In the genomic region with DNA sequence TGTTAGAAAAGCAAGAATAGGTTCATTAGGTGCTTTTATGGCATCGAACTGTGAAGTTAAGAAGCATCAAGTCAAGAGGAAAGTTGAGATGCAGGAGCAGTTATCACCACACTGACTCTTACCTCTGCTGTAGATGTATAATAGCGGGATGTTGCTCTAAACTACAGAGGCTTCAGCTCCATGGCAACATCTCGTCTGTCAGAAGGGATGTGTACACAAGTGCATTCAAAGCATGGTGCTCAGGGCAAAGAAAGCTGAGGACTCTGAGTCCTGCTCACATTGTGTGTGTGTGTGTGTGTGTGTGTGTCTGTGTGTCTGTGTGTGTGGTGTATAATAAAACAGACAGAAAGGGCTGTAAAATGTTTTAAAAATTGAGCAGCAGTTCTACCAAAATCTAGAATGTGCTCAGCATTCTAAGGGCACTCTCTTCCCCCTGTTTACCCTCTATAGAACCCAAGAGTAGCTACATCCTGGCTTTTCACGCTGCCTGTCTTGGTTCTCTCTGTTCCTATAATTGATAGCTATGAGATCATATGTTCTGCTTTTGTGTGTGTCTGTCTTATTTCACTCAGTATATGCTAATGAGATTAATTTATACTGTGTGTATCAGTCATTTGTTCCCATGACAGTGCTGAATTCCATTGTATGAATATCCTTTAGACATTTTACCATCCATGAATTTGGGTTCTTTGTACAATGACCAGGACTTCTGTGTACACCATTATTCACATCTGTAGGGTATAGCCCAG, we compare ENCODE assay signal across 20 mouse cellular contexts. TPM values are rescaled to one million over a fixed set of nuclear protein-coding genes. Genes with fewer than 3 reads are reported as not detected.
DNase-seq lines count a peak whose midpoint lies in the region; ATAC-seq and TF ChIP-seq lines count a peak whose summit lies in the region.
"Had no signal": no experiment of that assay in that cellular context is flagged by ENCODE, and none has a peak within 500 bp of the region (broad histone marks: within the 10 kb centered on the region; RNA-seq: fewer than 3 reads in every experiment).

No protein-coding gene starts in this region.

- 0 out of 2 replicates have a peak, but pooled peaks cover 5% of the 10 kb centered on the region for H3K4me1 ChIP-seq in neural tube, embryonic 12.5 days
- peaks cover 6% of the 10 kb centered on the region; the same call in 1 of the 2 replicates for H3K4me1 ChIP-seq in midbrain, embryonic 14.5 days (ENCODE audit: control insufficient read depth, insufficient read depth, low read length)
- H3K4me1 ChIP-seq in embryonic facial prominence, embryonic 10.5 days, result no peaks in the 10 kb centered on the region
- H3K4me1 ChIP-seq: embryonic facial prominence, embryonic 13.5 days; limb, embryonic 13.5 days; liver, embryonic 15.5 days had no signal

- ATAC-seq in neural tube, embryonic 12.5 days (ENCODE audit: low FRiP score, low read depth), result peak; percentile 72; the same call in 1 of the 2 replicates
- ATAC-seq in midbrain, embryonic 14.5 days (ENCODE audit: low FRiP score, low TSS enrichment), result no peak
- ATAC-seq: lung, postnatal 0 days; Patski had no signal

- H3K9ac ChIP-seq in neural tube, embryonic 12.5 days, result no peak overlapping the region
- no peak overlapping the region for H3K9ac ChIP-seq in midbrain, embryonic 14.5 days (replicated peaks; ENCODE audit: low read length)
- H3K9ac ChIP-seq: embryonic facial prominence, embryonic 13.5 days; limb, embryonic 13.5 days; liver, embryonic 15.5 days had no signal

- intact Hi-C loops in gastrocnemius, adult 2 months (cut with DNase I), result no loop called here

- DNase-seq in gastrocnemius, adult 2 months, result no peak
- no peak for DNase-seq in gastrocnemius, adult 8-10 months (ENCODE audit: low spot score in 2 of 2)
- no peak for DNase-seq in neural tube, embryonic 10.5 days (ENCODE audit: extremely low spot score, low spot score)
- DNase-seq in midbrain, embryonic 14.5 days, result peak; percentile 45
- DNase-seq in embryonic facial prominence, embryonic 10.5 days (ENCODE audit: low spot score), result no peak
- no peak for DNase-seq in spleen, postnatal 14 days (ENCODE audit: low spot score in 2 of 2)
- DNase-seq: adrenal gland, postnatal 25 days; B cell, adult 2 months; cerebellum, adult 8-10 months; gastrocnemius, postnatal 10 days; heart, adult 2 months; kidney, adult 9 months; kidney, postnatal 36 days; thymus, postnatal 36 days had no signal

- no peaks in the 10 kb centered on the region for H3K36me3 ChIP-seq in neural tube, embryonic 12.5 days
- H3K36me3 ChIP-seq in midbrain, embryonic 14.5 days (ENCODE audit: control insufficient read depth, insufficient read depth, low read length), result no peaks in the 10 kb centered on the region
- no peaks in the 10 kb centered on the region for H3K36me3 ChIP-seq in embryonic facial prominence, embryonic 10.5 days (replicated peaks)
- H3K36me3 ChIP-seq: embryonic facial prominence, embryonic 13.5 days; limb, embryonic 13.5 days; liver, embryonic 15.5 days had no signal

- no peak overlapping the region for H3K4me2 ChIP-seq in neural tube, embryonic 12.5 days (replicated peaks)
- H3K4me2 ChIP-seq in midbrain, embryonic 14.5 days (ENCODE audit: low read length), result no peak overlapping the region
- H3K4me2 ChIP-seq: embryonic facial prominence, embryonic 13.5 days; limb, embryonic 13.5 days; liver, embryonic 15.5 days had no signal

- no peak overlapping the region for H3K4me3 ChIP-seq in gastrocnemius, adult 2 months
- no peak overlapping the region for H3K4me3 ChIP-seq in neural tube, embryonic 12.5 days
- no peak overlapping the region for H3K4me3 ChIP-seq in midbrain, embryonic 14.5 days (replicated peaks; ENCODE audit: low read depth, low read length)
- H3K4me3 ChIP-seq in embryonic facial prominence, embryonic 10.5 days, result no peak overlapping the region
- H3K4me3 ChIP-seq: embryonic facial prominence, embryonic 13.5 days; heart, adult 2 months; limb, embryonic 13.5 days; liver, embryonic 15.5 days had no signal

- H3K27ac ChIP-seq in gastrocnemius, adult 2 months, result peak overlapping the region; percentile 28; the same call in 1 of the 2 replicates
- H3K27ac ChIP-seq in neural tube, embryonic 12.5 days, result no peak overlapping the region
- H3K27ac ChIP-seq in midbrain, embryonic 14.5 days (replicated peaks; ENCODE audit: low read depth, low read length), result no peak overlapping the region
- no peak overlapping the region for H3K27ac ChIP-seq in embryonic facial prominence, embryonic 10.5 days (replicated peaks)
- H3K27ac ChIP-seq: embryonic facial prominence, embryonic 13.5 days; heart, adult 2 months; limb, embryonic 13.5 days; liver, embryonic 15.5 days had no signal

- no peaks in the 10 kb centered on the region for H3K27me3 ChIP-seq in neural tube, embryonic 12.5 days (replicated peaks)
- H3K27me3 ChIP-seq in midbrain, embryonic 14.5 days (ENCODE audit: control insufficient read depth, insufficient read depth, low read length), result no peaks in the 10 kb centered on the region
- H3K27me3 ChIP-seq in embryonic facial prominence, embryonic 10.5 days (replicated peaks; ENCODE audit: low read depth, poor library complexity, severe bottlenecking), result no peaks in the 10 kb centered on the region
- H3K27me3 ChIP-seq: embryonic facial prominence, embryonic 13.5 days; limb, embryonic 13.5 days; liver, embryonic 15.5 days; Patski had no signal

- no peaks in the 10 kb centered on the region for H3K9me3 ChIP-seq in neural tube, embryonic 12.5 days
- no peaks in the 10 kb centered on the region for H3K9me3 ChIP-seq in midbrain, embryonic 14.5 days (ENCODE audit: control insufficient read depth, low read length)
- H3K9me3 ChIP-seq in embryonic facial prominence, embryonic 10.5 days, result no peaks in the 10 kb centered on the region
- H3K9me3 ChIP-seq: embryonic facial prominence, embryonic 13.5 days; limb, embryonic 13.5 days; liver, embryonic 15.5 days had no signal

- WGBS in neural tube, embryonic 12.5 days, result 61% methylated on average over 4 of the region's 4 CpGs
- 51% methylated on average over 4 of the region's 4 CpGs for WGBS in midbrain, embryonic 14.5 days
- 73% methylated on average over 4 of the region's 4 CpGs for WGBS in embryonic facial prominence, embryonic 10.5 days

- no peak for TF ChIP-seq CTCF in gastrocnemius, adult 2 months (IDR thresholded peaks at IDR 0.05)

RNA-seq across cellular contexts. Expression of a gene that starts 39.1 kb away (rescaled TPM):
- 10 to 100 TPM; 40.5 to 42.0 TPM for total RNA-seq in gastrocnemius, adult 2 months (2021)
- total RNA-seq in gastrocnemius, adult 8-10 months (2022), result 10 to 100 TPM; 41.4 to 60.4 (median 54.1) TPM
- 5.6 and 6.9 TPM in 2 replicates for polyA plus RNA-seq in neural tube, embryonic 12.5 days (2016; fragmentation: Nextera tagmentation; extraction: Ambion mirVana)
- polyA plus RNA-seq in midbrain, embryonic 14.5 days (2014; fragmentation: Nextera tagmentation; extraction: Ambion mirVana), result 12.8 TPM in 2 replicates
- 1.7 and 1.9 TPM in 2 replicates for polyA plus RNA-seq in embryonic facial prominence, embryonic 10.5 days (2016; fragmentation: Nextera tagmentation; extraction: Ambion mirVana)
